Mouse (Mus musculus): ENCODE measurements around the gene Npas3.

DNA sequence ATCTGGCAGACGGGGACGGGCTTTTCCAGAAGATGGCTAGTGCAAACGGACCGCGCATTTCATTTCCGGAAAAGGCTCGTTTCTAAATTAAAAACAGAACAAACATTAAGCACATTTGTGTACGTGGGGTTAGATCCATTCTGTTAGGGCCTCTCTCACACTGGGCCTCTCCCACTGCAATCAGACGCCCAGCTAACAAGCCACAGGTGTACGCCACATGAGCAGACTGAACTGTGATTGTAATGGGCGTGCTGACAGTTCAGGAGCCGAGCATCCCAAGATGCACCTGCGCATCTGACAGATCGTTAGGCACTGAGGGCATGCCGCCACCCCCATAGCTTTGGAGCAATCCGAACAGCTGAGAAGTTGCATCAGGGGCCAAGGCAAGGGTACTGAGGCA lies 816.5 kb downstream of the Npas3 start:
- no peak for TF ChIP-seq POLR2A (IDR thresholded peaks at IDR 0.05; ENCODE audit: insufficient read length, low read depth)
- no peak for TF ChIP-seq TCF3 (IDR thresholded peaks at IDR 0.05; ENCODE audit: insufficient read length, low read depth)
- TF ChIP-seq TCF12 (IDR thresholded peaks at IDR 0.05; ENCODE audit: insufficient read depth, poor library complexity, severe bottlenecking) = no peak
- TF ChIP-seq USF1 (IDR thresholded peaks at IDR 0.05; ENCODE audit: low read depth) = no peak
- TF ChIP-seq MAX (IDR thresholded peaks at IDR 0.05; ENCODE audit: low read depth) = no peak
- TF ChIP-seq E2F4 (IDR thresholded peaks at IDR 0.05; ENCODE audit: insufficient read depth) = no peak
